Mouse (Mus musculus) skeletal muscle tissue, adult 2 months (tissue): Measurements from ENCODE around the gene Aurkb.
"Not testable (repeated sequence)": the region's sequence is repeated elsewhere in the genome, so short reads cannot be mapped to it uniquely, and the experiment has no call there.

Experiments used
- DNase-seq: peaks from one replicate; pipeline ENCODE4 v3.0.0-alpha.2; 2012; ENCODE audit warnings: low read depth, low spot score

Aurkb gene

GRCm38 (mm10) chr11:69045531-69046394, at the start of gene Aurkb:
TSS of gene Aurkb (plus strand) at chr11:69045647.
- peak; percentile 75 for DNase-seq

GRCm38 (mm10) chr11:68997080-68997479, 48.4 kb upstream of the Aurkb start:
- no peak for DNase-seq

GRCm38 (mm10) chr11:69002782-69003181, 42.7 kb upstream of the Aurkb start:
- DNase-seq: not testable (repeated sequence)

GRCm38 (mm10) chr11:69003592-69003991, 41.9 kb upstream of the Aurkb start:
- DNase-seq: no peak

- DNase-seq: no peak
Measured at GRCm38 (mm10) chr11:69005193-69005592, 40.3 kb upstream of the Aurkb start.

GRCm38 (mm10) chr11:69006575-69006974, 38.9 kb upstream of the Aurkb start:
- not testable (repeated sequence) for DNase-seq

- DNase-seq: peak; percentile 38
Measured at GRCm38 (mm10) chr11:69008182-69009121, 37.0 kb upstream of the Aurkb start, which contains the start of gene Pfas. TSS of gene Pfas (minus strand) at chr11:69008460.

GRCm38 (mm10) chr11:69009508-69009907, 35.9 kb upstream of the Aurkb start:
- DNase-seq: no peak

GRCm38 (mm10) chr11:69010400-69011323, 34.8 kb upstream of the Aurkb start:
- DNase-seq: no peak

- not testable (repeated sequence) for DNase-seq
Measured at GRCm38 (mm10) chr11:69011445-69011844, 34.0 kb upstream of the Aurkb start.

- peak; percentile 92 for DNase-seq
Measured at GRCm38 (mm10) chr11:69012071-69012601, 33.3 kb upstream of the Aurkb start.

GRCm38 (mm10) chr11:69015644-69016441, 29.6 kb upstream of the Aurkb start, which contains the start of gene Ctc1:
TSS of gene Ctc1 (plus strand) at chr11:69015911.
- DNase-seq: peak; percentile 85

GRCm38 (mm10) chr11:69016755-69017154, 28.7 kb upstream of the Aurkb start:
- no peak for DNase-seq

GRCm38 (mm10) chr11:69020691-69021090, 24.8 kb upstream of the Aurkb start:
- DNase-seq: no peak

GRCm38 (mm10) chr11:69026562-69026961, 18.9 kb upstream of the Aurkb start:
- DNase-seq: no peak

GRCm38 (mm10) chr11:69028805-69029204, 16.6 kb upstream of the Aurkb start:
- DNase-seq: no peak

GRCm38 (mm10) chr11:69033552-69033951, 11.9 kb upstream of the Aurkb start:
- DNase-seq: no peak

- no peak for DNase-seq
Measured at GRCm38 (mm10) chr11:69034585-69034984, 10.9 kb upstream of the Aurkb start.

GRCm38 (mm10) chr11:69035411-69035810, 10.0 kb upstream of the Aurkb start:
- DNase-seq: no peak

- peak; percentile 83 for DNase-seq
Measured at GRCm38 (mm10) chr11:69035849-69036248, 9.6 kb upstream of the Aurkb start.
